Mouse (Mus musculus): Measurements from ENCODE around the gene Olfr33.

Gene Olfr33

DNA sequence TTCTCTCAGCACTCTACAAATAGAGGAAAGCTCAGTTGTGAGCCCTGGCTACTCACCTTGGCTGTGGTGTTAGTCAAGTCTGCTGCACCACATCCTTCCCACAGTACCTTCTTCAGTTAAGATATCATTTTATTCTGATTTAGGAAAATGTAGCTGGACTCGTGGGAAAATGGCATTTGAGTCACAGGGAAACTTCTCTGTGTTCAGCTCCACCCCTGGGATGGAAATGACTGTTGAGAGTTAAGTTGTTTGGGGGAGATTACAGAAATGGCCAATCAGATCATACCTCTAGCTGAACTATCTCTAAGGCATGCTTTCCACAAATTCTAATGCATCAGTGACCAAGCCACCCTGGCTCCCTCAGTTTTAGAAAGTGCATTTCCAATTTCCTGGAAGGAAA is at the start of gene Olfr33:
Gene Olfr33, minus strand, starts transcription at position 101 of the 400 bp plus-strand sequence.
- CTCF ChIA-PET = no interaction called here

GRCm38 (mm10) chr7:102759266-102759665 is 40.4 kb upstream of the Olfr33 start, which contains the start of the genes Olfr560 and Olfr78:
Gene Olfr560 (minus strand): TSS chr7:102759366.
Gene Olfr78 (minus strand): TSS chr7:102759471.
- CTCF ChIA-PET = no interaction called here

GRCm38 (mm10) chr7:102752086-102752485 is 33.2 kb upstream of the Olfr33 start:
- CTCF ChIA-PET = no interaction called here

GRCm38 (mm10) chr7:102737705-102738104 is 18.8 kb upstream of the Olfr33 start:
- CTCF ChIA-PET = no interaction called here

DNA sequence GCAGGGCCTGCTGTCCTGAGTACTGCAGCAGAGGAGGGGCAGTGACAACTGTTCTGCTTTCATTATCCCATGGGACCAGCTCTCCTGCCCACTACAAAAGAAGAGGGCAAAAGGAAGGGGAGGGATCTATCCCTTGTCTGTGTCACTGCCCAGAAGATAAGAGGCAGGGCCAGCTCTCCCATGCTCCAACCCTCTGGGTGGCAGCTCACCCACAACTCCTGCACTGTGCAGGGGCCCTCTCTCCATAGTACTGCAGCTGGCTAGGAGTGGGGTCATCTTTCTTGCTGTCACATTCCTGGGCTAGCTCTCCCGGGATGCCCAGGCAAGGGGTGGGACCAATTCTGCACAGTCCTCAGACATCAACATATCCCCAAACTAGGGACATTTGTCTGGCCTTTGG is 14.9 kb upstream of the Olfr33 start:
- CTCF ChIA-PET = no interaction called here

DNA sequence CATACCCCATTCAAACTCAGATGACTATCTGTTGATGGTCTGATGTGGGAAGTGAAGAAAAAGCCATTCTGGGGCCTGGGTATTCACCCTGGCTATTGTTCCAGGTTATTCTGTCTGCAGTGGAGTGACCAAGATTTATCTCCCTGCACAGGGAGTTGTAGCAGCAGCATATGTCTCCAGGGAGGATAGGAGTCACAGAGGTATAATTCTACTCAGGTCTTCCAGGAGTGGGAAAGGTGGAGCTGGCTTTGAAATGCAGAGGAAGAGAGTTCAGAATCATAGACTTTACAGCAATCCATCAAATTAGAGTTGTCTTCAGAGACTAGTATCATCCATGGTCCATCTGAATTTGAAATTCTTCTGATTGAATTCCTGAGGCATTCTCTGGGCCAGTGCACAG is 8.5 kb upstream of the Olfr33 start, which contains the start of gene Olfr559:
Gene Olfr559, minus strand, starts transcription at position 101 of the 400 bp plus-strand sequence.
- CTCF ChIA-PET = no interaction called here

- CTCF ChIA-PET = no interaction called here
Measured at GRCm38 (mm10) chr7:102701915-102702314, 17.0 kb downstream of the Olfr33 start, which contains the start of gene Olfr558. Gene Olfr558 (plus strand): TSS chr7:102702215.

- CTCF ChIA-PET = no interaction called here
Measured at GRCm38 (mm10) chr7:102698461-102698860, 20.4 kb downstream of the Olfr33 start.

DNA sequence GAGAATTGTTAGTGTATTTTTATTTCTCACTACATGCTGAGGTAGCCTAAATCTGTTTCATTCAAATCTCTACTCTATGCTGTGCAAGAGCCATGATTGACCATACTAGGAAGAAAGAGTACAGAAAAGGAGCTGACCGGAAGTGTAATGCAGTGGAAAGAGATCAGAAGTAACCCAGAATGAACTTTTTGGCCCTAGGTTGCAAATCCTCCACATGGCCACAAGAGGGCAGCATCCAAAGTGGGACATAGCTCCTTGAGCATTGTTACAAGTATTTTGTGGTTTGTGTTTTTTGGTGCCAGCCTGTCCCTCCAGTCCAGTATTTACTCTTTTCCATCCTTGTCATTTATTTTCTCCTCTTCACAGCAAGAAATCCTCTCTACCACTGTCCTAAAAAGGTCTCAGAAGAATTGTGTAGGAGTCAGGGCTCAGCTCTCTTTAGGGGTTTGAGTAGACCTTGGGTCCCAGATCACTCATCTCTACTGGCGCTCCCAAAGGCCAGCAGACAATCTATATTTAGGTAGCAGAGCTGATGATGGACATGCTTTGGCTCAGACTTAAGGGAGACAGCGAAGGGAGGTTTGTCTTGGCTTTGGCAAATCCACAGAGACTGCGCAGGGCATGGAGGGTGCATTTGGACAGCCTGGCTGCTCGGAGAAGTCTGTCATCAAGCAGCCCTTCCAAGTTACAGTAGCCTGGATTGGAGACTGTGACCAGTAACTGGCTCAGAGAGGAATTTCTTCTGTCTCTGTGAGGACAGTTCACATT is 23.3 kb downstream of the Olfr33 start, which contains the start of gene Olfr557:
Gene Olfr557, plus strand, starts transcription at position 553 of the 768 bp plus-strand sequence.
- CTCF ChIA-PET = interaction anchor here (1.2 kb wide), 1 partner anchor 18 kb away, joined by 3 read pairs; no protein-coding TSS in a partner anchor

DNA sequence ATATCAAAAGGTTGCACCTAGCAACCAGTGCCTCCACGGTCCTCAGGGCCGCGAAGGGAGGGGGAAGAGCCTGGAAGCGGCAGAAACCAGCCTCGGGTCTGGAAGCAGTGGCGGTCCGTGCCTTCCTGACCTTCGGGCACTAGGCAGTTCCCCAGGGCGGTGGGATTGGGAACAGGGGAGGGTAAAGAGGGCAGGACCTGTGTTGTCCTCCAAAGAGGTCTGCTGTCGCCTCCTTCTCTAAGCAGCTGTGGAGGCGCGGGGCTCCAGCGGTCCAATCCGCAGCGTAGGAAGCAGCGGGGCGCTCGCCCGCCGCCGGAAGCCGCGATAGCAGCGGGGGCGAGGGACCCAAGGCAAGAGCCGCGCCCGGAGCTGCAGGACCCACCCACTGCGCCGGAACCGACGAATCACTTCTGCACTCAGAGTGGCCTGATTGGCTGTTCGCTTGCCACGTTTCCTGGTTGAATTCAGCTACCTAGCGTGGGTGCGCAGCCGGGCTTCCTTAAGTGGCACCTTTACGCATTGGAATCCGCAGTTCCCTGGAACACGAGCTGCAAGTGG is 31.8 kb downstream of the Olfr33 start, which contains the start of gene Trim68:
Gene Trim68, minus strand, starts transcription at position 384 of the 558 bp plus-strand sequence.
- CTCF ChIA-PET = no interaction called here

GRCm38 (mm10) chr7:102681916-102682315 is 37.0 kb downstream of the Olfr33 start:
- CTCF ChIA-PET = no interaction called here

DNA sequence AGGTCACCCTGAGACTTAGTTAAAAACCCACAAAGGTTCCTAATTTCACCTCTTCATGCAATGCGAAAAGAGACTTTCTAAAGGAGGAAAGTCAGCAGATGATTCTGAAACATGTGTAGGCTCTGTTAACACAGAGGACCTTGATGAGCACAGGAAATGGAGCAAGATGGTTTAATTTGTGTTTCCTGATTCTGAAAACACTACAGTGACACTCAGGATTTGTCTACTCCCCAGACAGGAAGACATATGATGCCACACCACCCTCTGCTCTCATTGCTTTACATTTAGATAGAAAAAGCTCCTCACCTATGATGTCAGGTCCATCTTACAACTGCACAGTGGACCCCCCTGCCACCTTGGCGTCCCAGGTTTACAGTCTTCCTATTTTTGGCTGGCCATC is 42.6 kb downstream of the Olfr33 start:
- CTCF ChIA-PET = no interaction called here

DNA sequence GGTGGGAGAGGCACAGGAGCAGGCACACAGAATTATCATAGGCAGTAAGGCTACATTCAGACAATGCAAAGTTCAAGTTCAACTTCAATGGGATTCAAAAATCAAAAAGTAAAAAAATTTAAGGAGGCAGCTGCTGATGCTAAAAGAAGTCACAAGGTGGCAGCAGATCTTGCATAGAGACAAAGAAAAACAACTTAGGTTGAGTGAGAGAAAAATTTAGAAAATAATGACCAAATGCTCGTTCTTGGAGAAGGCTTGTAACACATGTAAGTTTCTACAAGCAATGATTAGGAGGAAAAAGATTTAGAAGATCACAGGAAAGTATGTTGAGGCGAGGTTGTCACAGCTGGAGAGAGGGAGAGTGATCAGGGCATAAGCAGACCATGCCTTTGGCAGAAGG is 53.5 kb downstream of the Olfr33 start:
- CTCF ChIA-PET = no interaction called here

- CTCF ChIA-PET = no interaction called here
Measured at GRCm38 (mm10) chr7:102664599-102664998, 54.3 kb downstream of the Olfr33 start, which contains the start of gene Olfr556. Gene Olfr556 (plus strand): TSS chr7:102664899.

Measured in spleen, embryonic (tissue).